Mouse (Mus musculus): Measurements from ENCODE around the gene Gm15097. TPM values are rescaled to one million over a fixed set of nuclear protein-coding genes. Genes with fewer than 3 reads are reported as not detected.
"Not testable (repeated sequence)": the region's sequence is repeated elsewhere in the genome, so short reads cannot be mapped to it uniquely, and the experiment has no call there.

Gm15097 gene
- polyA plus RNA-seq (2015; fragmentation: Nextera tagmentation; extraction: Ambion mirVana) = not detected in 2 replicates

- H3K27me3 ChIP-seq (replicated peaks); H3K9ac ChIP-seq; H3K4me2 ChIP-seq; H3K4me1 ChIP-seq; H3K27ac ChIP-seq; H3K4me3 ChIP-seq; H3K36me3 ChIP-seq (replicated peaks); ATAC-seq (replicated peaks); H3K9me3 ChIP-seq: not testable (repeated sequence)
- WGBS = no CpG with 5 or more reads among the region's 6 CpGs
These were observed at the start of gene Gm15097 for GRCm38 (mm10) chrX:149784173-149784572. Gene Gm15097, plus strand, starts transcription at chrX:149784473.

- not testable (repeated sequence) for H3K9ac ChIP-seq; H3K27me3 ChIP-seq (replicated peaks); H3K4me1 ChIP-seq; H3K4me2 ChIP-seq; ATAC-seq (replicated peaks); H3K27ac ChIP-seq; H3K9me3 ChIP-seq; H3K4me3 ChIP-seq; H3K36me3 ChIP-seq (replicated peaks)
- 43% methylated on average over 4 of the region's 4 CpGs for WGBS
These were observed 21.4 kb upstream of the Gm15097 start for GRCm38 (mm10) chrX:149762853-149763252.

DNA sequence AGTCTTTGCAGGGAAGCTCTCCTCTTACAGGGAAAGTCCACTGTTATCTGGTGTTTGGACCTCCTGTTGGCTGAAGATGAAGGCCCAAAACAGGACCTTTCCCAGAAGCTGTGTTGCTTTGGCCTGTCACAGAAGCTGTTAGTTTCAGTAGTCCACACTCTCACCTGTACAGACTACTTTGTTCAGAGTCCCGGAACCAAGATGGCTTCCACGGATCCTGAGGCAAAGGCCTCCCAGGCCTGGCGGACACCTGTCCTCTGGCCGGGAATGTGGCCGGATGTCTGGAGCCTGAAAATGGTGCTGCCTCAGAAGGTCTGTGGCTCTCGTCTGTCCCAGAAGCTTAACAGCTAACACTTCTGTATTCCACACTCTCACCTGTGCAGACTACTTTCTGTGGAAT, 26.9 kb downstream of the Gm15097 start:
- H3K9me3 ChIP-seq; H3K36me3 ChIP-seq (replicated peaks); H3K27me3 ChIP-seq (replicated peaks); H3K4me1 ChIP-seq; H3K4me3 ChIP-seq; H3K9ac ChIP-seq; ATAC-seq (replicated peaks); H3K27ac ChIP-seq; H3K4me2 ChIP-seq: not testable (repeated sequence)
- 86% methylated on average over 6 of the region's 6 CpGs for WGBS

Other genes with a start within 250 kb of the Gm15097 start
- not detected in 2 replicates for gene Gm10439, start 189.9 kb upstream of the Gm15097 start, polyA plus RNA-seq (2015; fragmentation: Nextera tagmentation; extraction: Ambion mirVana)
- not detected in 2 replicates for gene Gm15091, start 157.2 kb downstream of the Gm15097 start, polyA plus RNA-seq (2015; fragmentation: Nextera tagmentation; extraction: Ambion mirVana)